Mouse (Mus musculus): ENCODE data around the gene B2m. TPM values are rescaled to one million over a fixed set of nuclear protein-coding genes. Genes with fewer than 3 reads are reported as not detected.
"Not testable (repeated sequence)": the region's sequence is repeated elsewhere in the genome, so short reads cannot be mapped to it uniquely, and the experiment has no call there.

B2m gene
- 10 to 100 TPM; 72.1 to 76.8 TPM for total RNA-seq (2021)

DNA sequence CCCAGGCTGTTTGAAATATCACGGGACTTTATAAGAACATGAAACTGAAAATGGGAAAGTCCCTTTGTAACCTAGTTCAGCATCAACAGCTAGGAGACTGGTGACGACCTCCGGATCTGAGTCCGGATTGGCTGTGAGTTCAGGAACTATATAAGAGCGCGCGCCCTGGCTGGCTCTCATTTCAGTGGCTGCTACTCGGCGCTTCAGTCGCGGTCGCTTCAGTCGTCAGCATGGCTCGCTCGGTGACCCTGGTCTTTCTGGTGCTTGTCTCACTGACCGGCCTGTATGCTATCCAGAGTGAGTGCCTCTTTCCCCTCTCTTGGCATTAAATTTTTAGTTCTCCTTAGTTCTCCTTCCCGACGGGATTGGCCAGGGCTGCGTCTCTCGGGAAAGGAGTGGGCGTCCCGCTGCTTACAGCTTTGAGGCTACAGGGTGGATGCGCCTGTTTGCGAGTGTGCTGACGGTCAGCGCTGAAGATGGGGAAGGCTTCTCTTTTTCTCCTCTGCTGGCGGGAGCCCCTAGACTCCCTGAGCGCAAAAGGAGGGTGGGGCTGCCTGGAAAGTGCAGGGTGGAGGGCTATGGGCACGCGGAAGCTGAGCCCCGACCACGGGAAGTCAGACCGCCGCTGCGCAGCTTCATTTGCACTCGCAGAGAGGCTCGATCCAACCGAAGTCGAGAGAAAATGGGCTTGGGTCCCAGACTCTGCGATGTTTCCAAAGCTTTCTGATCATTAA lies at the start of gene B2m:
TSS of gene B2m (plus strand) at position 179 of the 734 bp plus-strand sequence.
- intact Hi-C loops (cut with DNase I): no loop called here

DNA sequence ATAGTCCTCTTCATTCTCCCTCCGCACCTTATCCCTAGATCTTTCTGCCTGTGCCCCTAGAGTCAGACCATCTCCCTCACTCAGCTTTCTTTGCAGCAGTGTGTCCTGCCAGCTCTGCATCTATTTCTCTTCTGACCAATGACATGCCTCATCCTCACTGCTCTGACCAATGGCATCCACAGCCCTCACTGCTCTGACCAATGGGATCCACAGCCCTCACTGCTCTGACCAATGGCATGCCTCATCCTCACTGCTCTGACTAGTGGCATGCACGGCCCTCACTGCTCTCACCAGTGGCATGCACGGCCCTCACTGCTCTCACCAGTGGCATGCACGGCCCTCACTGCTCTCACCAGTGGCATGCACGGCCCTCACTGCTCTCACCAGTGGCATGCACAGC lies 49.8 kb upstream of the B2m start:
- intact Hi-C loops (cut with DNase I); DNase-seq (ENCODE audit: extremely low spot score in 1 of 2, low spot score in 2 of 2): not testable (repeated sequence)

More for the DNA sequence above, at the start of gene B2m:
- DNase-seq (ENCODE audit: extremely low spot score in 1 of 2, low spot score in 2 of 2): peak; percentile 93 to 94

DNA sequence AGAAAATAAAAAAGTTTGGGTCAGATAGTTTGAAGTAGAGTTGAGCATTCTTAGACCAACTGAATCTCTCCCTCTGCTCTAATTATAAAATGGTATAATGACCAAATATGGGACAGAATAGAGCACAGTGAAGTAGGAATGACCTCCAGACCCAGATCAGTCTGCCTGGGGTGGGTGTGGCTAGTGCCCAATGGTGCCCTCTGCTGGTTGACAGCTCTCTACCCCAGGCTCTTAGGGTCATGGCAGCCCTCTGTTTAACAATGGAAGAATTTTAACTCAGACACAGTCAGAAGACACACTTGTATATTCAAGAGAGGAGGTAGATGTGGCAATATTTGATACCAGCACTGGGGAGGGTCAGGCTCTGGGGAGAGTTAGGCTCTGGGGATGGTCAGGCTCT lies 45.4 kb upstream of the B2m start:
- intact Hi-C loops (cut with DNase I): no loop called here
- DNase-seq (ENCODE audit: extremely low spot score in 1 of 2, low spot score in 2 of 2): no peak

DNA sequence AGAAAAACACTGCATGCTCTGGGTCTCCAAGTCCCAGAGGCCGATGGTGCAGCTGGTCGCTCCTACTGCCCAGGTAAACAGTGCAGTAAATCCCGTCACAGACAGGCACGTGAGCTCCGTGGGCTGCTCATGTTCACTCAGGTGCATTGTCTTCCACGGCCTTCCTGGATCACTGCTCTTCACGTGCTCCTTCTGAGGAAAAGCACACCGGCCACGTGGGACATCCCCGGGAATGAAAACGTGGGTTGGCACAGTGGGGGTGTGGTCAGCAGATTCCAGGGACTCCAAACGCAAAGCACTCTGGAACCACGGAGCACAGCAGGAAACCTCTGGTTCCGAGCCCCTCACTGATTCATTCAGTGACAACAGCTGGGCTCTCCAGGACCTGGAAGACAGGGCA lies 39.4 kb upstream of the B2m start:
- intact Hi-C loops (cut with DNase I): no loop called here
- no peak for DNase-seq (ENCODE audit: extremely low spot score in 1 of 2, low spot score in 2 of 2)

DNA sequence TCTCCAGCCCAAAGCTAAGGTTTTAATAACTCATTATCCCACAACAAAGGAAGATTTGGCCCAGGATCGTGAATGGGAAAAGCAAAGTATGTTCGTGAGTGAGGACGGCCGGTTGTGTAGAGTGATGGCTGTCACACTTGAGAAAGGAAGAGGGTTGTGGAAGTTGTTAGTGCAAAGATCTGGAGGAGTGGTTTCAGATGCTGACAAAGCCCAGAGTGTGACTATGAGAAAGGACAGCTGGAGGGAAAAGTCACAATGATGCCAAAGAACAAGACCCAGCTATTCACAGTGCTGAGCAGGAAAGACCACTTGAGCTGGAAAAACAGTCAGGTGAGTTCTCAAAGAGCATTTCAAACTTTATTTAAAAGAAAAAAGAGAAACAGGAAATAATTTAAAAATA lies 37.8 kb upstream of the B2m start:
- intact Hi-C loops (cut with DNase I): no loop called here
- DNase-seq (ENCODE audit: extremely low spot score in 1 of 2, low spot score in 2 of 2): no peak

DNA sequence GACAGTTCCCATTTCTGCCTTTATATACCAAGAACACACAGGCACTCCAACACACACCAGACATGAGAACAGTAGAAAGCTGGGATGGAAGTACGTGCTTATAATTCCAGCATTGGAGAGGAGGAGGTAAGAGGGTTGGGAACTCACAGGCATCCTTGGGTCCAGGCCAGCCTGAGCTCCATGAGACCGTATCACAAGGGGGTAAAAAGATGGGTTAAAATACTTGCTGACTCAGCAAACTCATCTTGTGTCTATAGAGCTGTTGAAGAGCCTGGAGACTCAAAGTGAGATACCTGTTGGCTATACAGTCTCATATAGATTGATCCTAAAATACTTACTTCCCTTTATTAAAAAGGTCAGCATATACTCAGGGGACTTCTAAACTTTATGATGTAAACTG lies 30.6 kb upstream of the B2m start:
- intact Hi-C loops (cut with DNase I): no loop called here

DNA sequence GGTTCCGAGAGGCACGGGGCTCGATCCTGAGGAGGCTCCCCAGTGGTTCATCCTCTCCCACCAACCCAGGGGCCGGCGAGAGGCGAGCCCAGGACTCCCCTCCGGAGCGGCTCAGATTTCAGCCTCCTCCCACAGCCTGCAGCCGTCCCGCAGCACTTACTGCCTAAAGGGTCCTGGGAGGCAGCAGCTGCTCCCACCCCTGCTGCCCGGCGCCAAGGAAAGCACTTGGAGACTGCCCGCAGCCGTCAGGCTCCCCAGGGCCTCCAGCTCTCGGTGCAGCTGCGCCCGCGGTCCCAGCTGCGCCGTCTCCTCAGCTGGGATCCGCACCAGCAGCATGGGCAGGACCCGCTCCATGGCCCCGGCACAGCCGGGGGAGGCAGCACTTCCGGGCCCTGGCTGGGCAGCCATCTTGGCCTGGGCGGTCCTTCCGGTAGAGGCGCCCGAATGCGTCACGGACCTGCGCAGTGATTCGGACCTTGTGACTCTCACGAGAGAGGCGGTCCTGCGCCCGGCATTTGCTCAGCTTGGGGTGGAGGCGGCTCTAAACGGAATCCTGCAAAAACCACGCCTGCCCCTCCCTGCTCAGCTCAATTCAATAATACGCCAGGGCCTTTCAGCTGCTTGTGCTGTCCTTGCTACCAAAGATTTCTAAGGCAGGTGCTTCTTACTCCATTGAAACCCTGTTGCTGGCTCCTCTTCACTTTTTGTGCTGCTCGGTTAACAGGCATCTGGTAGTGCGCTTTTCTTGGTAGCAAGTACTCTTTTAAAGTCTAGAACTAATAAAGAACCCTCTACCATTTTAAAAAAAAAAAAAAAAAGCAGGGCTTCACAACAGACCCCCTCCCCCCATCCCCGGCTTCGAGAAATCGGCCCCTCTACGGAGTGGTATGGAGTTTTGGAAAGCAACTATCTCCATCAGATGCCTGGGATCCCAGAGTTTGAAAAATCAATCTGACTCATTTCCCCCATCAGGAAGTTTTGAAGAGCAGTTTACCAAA lies 29.2 kb upstream of the B2m start, which contains the start of gene Spg11:
TSS of gene Spg11 (minus strand) at position 426 of the 998 bp plus-strand sequence.
- intact Hi-C loops (cut with DNase I): no loop called here
- DNase-seq (ENCODE audit: extremely low spot score in 1 of 2, low spot score in 2 of 2): peak; percentile 96 to 98

More for the DNA sequence above, 30.6 kb upstream of the B2m start:
- DNase-seq (ENCODE audit: extremely low spot score in 1 of 2, low spot score in 2 of 2): no peak

DNA sequence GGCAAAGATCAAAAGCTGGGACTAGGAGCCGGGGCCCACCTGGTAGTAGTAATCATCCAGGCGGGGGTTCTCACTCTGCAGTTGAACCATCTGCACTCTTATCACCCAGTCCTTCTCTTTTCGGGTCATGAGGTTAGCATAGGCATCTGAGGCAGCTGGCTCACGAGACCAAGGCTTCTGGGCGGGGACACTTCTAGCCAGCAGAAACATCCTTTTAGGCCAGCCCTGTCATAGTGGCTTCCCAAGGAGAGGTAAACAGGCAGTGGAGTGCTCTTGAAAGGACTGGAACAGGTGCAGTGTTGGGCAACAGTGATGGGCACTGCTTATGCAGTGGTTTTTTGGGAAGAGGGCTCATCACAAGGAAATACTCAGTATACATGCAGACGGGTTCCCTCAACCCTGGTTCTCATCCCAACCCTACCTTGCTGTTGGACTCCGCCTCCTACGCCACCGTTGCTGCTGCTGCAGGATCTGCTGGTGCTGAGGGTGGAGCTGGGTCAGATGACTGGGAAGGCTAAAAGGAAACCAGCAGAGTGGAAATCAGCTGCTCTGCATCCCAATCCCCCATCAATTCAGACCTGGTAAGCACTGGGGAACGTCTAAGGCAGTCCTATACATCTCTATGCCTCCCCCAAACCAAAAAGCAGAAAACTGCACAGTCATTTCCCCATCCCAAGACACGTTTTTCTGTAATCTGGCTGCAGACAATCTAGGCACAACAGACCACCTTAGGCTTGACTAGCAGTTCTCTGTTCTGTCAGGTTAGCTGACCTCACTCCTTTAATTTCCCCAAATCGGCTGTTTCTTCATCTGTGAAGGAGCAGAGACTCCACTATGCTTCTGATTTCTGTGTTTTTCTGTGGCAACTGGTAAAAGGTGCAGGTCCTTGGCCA lies 21.6 kb upstream of the B2m start:
- DNase-seq (ENCODE audit: extremely low spot score in 1 of 2, low spot score in 2 of 2): no peak
- intact Hi-C loops (cut with DNase I): no loop called here

DNA sequence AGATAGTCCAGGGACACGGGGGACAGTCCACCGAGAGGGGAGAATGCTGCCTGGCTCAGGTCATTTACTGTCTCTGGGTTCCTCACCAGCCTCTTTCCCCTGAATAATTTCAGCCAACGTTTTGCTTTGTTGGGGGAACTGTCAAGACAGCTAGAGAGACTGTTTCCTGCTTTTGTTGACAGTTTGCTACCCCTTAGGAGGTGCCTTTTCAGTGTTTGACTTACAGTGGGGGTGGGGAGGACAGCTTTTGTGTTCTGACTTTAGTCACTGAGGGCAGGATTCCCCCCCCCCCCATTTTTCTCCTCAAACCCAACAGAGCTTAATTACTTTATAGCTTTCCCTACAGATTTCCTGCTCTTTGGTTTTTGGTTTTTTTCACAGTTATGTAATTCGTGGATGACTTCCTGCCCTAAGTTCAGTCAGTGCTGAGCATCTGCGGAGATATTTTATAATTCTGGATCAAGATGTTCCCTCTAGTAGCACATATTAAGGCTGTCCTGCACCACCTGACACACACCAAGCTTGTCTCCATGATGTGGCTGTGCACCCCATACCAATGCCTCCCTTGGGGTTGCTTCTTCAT lies 20.6 kb upstream of the B2m start:
- intact Hi-C loops (cut with DNase I): no loop called here
- DNase-seq (ENCODE audit: extremely low spot score in 1 of 2, low spot score in 2 of 2): no peak

DNA sequence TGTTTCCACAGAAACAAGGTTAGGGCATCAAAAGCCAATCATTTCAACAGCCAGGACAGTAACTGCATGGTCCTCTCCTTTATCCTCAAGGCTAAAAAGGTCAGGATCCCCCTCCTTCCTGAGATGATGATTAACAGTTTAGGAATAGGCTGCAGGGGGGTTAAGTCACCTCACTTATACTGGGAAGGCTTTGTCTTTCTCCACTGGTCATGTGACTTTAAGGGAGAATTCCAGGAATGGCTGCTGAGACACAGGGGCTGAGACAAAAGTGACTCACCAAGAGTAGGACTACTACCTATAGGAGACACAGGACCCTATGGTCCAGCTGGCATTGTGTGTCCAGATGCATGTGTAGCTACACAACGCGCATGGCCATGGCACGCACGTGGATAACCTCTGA lies 19.9 kb upstream of the B2m start:
- DNase-seq (ENCODE audit: extremely low spot score in 1 of 2, low spot score in 2 of 2): no peak
- intact Hi-C loops (cut with DNase I): no loop called here

DNA sequence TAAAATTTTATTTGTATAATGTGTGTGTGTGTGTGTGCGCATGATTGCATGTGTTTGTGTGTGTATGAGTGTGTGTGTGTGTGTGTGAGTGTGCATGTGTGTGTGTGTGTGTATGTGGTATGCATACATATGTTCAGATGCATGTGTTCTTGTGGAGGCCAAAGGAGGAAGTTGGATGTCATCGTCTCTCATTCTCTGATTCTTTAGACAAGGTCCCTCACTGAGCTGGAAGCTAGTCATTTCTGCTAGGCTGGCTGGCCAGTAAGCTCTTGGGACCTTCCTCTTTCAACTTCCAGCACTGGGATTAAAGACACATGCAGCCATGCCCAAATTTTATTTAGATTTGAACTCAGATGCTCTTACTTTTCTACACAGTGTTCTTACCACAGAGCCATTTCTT lies 15.4 kb upstream of the B2m start:
- intact Hi-C loops (cut with DNase I): no loop called here
- DNase-seq (ENCODE audit: extremely low spot score in 1 of 2, low spot score in 2 of 2): no peak

DNA sequence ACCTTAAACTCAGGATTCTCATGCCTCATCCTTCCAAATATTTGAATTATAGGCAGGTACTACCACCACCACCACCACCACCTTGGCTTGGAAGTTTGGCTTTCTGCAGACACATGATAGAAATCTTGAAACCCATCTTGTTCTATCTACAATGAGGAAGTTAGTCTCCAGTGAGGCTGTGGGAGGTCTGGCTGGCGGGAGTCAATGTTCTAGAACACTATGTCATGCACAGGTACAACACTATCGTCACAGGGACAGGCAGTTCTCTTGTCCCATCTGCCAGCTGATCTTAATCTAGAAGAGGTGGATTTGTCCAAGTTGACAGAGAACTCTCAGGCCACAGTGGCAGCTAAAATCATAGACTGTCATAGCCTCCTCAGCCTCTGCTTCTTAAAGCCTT lies 14.9 kb upstream of the B2m start:
- no peak for DNase-seq (ENCODE audit: extremely low spot score in 1 of 2, low spot score in 2 of 2)
- intact Hi-C loops (cut with DNase I): no loop called here

DNA sequence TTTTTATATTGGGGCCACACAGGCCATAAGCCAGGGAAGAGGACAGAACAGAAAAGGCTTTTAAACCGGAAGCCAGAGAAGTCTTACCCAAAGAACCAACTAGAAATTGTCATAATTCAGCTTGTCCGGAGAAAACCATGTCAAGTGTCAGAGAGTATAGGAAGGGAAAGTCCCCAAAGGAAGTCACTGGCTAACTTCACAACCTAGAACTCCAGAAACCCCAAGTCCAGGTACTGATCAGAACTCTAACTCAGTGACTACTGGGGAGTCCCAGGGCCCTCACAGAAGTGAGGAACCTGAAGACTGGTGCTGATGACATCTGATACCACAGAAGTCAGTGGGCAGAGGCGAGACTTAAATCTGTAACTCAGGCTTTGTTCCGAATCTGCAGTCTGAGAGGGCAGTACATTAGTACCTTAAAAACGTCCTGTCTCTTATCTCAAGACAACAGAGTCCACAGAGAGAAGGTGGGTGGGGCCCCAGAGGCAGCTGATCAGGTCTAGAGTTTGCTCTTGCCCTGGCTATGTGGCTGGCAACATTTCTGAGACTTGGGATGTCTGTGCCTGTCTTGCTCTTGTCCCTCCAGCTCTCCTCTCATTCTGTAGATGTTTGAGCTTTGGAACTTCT lies 9.5 kb upstream of the B2m start:
- intact Hi-C loops (cut with DNase I): no loop called here
- DNase-seq (ENCODE audit: extremely low spot score in 1 of 2, low spot score in 2 of 2): no peak

DNA sequence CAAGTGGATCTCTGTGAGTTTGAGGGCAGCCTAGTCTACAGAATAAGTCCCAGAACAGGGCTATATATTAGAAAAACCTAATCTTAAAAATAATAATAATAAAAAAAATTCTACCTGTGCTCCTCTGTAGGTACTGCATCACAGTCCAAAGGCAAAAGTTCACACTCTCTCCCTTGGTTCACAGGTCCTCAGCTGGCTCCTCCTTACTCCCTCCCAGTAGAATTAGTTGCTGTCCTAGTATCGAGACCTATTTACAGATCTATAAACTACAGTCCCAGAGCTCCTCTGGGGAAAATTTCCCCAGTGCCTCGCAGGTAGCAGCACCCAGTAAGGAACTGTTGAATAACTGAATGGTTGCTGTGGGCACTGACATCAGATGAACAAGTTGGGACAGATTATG lies 6.7 kb upstream of the B2m start:
- intact Hi-C loops (cut with DNase I): no loop called here
- DNase-seq (ENCODE audit: extremely low spot score in 1 of 2, low spot score in 2 of 2): no peak

DNA sequence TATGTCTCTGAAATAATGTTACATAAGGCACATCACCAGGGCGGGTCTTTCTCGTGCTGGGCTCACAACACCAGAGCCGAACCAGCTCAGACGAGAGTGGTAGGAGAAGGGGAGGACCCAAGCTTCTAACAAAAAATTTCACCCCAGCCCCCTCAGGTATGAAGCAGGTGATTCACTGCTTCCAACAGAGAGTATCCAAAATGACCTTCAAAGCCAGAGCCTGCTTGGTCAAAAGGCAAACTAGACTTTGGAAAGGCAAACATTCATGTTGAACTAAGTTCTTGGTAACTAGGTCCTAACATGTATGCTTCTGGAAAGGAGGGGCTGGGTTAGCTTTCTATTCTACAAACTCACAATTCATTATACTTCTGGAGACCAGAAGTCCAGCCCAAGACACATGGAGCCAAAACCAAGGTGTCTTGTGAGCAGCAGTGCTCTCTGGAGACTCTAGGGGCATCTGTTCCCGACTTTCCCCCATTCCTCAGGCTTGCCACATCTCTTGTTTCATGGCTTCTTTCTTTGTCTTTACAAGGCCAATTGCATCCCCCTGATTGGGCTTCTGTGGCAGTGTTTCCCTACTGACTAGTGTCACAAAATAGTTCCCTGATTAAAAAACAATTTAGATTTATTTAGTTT lies 6.0 kb upstream of the B2m start:
- intact Hi-C loops (cut with DNase I): no loop called here

DNA sequence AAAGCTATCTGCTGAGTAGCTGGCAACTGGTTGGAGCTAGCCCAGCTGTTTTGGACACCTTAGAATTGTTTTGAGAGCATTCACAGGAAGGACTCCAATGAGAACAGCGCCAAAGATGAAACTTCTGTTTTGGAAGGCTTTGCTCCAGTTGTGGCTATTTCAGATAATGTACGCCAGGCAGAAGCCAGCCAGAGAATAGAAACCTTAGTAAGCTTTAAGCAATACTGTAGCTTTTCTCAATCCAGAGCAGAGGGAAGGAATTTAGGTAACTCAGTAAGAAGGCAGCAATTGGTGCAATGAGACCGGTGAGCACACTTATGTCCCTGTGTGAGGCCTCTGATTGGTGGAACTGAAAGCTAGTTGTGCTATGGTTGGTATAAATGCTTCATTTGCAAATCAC lies 4.4 kb upstream of the B2m start:
- DNase-seq (ENCODE audit: extremely low spot score in 1 of 2, low spot score in 2 of 2): no peak
- intact Hi-C loops (cut with DNase I): no loop called here

More for the DNA sequence above, 6.0 kb upstream of the B2m start:
- no peak for DNase-seq (ENCODE audit: extremely low spot score in 1 of 2, low spot score in 2 of 2)

DNA sequence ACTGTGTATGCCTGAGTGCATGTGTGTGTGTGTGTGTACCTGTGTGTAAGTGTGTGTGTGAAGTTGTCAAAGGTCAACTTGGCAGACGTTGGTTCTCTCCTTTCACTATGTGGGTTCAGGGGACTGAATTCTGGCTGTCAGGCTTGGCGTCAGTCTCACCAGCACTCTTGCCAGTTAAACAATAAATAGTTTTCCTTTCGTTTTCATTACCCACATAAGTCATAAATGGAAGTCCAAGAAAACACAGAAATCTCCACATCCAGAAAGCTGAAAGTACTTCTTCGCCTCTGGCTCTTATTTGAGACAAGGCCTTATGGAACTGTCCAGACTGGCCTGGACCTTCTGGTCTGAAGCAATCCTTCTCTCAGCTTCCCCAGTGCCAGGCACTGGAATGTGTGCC lies 1.7 kb upstream of the B2m start:
- intact Hi-C loops (cut with DNase I): no loop called here
- no peak for DNase-seq (ENCODE audit: extremely low spot score in 1 of 2, low spot score in 2 of 2)

DNA sequence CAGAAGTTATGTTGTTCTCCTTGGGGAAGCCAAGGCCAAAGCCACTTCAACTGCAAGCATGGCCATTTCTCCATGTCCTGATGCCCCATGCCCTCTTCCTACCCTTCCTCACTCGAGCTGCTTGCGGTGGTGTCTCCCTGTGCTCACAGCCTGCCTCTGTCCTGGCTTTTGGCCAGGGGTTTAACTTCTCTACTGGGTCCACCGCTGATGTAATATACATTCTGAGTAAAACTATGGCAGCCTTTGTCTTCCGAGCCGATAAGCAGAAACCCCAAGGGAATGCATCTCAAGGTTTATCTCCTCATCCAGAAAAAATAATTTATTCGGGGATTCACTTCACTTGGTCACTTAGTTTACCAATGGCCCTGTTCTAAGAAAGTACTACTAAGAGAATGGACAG lies 799 bp upstream of the B2m start:
- intact Hi-C loops (cut with DNase I): no loop called here

More for the DNA sequence above, 799 bp upstream of the B2m start:
- no peak for DNase-seq (ENCODE audit: extremely low spot score in 1 of 2, low spot score in 2 of 2)
